Mouse (Mus musculus): ENCODE data around the gene Tmem86b.

DNA sequence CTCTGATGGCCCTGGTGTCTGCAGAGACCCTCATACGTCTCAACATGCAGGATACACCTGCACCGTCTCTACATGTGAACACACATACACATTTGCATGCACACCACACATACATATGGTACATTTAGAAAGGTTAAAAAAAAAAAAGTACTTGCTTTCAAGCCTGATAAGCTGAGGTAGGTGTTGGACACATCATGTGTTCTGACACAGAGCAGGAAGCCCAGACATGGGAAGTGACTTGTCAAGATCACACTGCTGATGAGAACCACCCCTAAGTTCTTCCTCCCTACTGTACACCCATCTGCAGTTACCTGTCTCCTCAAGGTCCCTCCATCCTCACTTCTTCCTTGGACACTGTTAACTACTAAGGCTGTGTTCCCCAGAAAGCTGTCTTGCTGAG is 5.3 kb downstream of the Tmem86b start:
- TF ChIP-seq CTCF (IDR thresholded peaks at IDR 0.05; ENCODE audit: low read depth, low read length) = no peak
- TF ChIP-seq POLR2A (IDR thresholded peaks at IDR 0.05; ENCODE audit: extremely low read depth, insufficient read depth, low read length) = no peak
